Mouse (Mus musculus) lung, postnatal 0 days (tissue): ENCODE measurements around the gene Pam16. TPM values are rescaled to one million over a fixed set of nuclear protein-coding genes. Genes with fewer than 3 reads are reported as not detected.
"Not testable (repeated sequence)": the region's sequence is repeated elsewhere in the genome, so short reads cannot be mapped to it uniquely, and the experiment has no call there.

Source experiments
- ATAC-seq: fragments of 200-750 bp; cut with Nextera tagmentation; 2 replicates; pipeline ENCODE4 v1.8.0; 2017; ENCODE audit warnings: moderate library complexity
- DNase-seq: peaks from one replicate; pipeline ENCODE4 v3.0.0-alpha.2; 2016; ENCODE audit warnings: low spot score
- H3K27ac ChIP-seq: fragments of 300-500 bp; sonication (generic); 2 replicates; pipeline ENCODE4 v1.5.1; 2014; ENCODE audit warnings: antibody characterized with exemption, mild to moderate bottlenecking, low read length, mixed read lengths
- H3K27me3 ChIP-seq: fragments of 300-500 bp; sonication (generic); replicated peaks from 2 replicates; pipeline ENCODE4 v1.6.1; 2014; ENCODE audit warnings: low read length, mixed read lengths; ENCODE audit not compliant: insufficient read depth
- H3K36me3 ChIP-seq: fragments of 300-500 bp; sonication (generic); 2 replicates; pipeline ENCODE4 v1.6.1; 2014; ENCODE audit warnings: low read length, mixed read lengths; ENCODE audit not compliant: insufficient read depth
- H3K4me1 ChIP-seq: fragments of 300-500 bp; sonication (generic); 2 replicates; pipeline ENCODE4 v1.6.1; 2014; ENCODE audit warnings: antibody characterized with exemption, low read depth, low read length, mixed read lengths; ENCODE audit not compliant: insufficient read depth
- H3K4me2 ChIP-seq: fragments of 300-500 bp; sonication (generic); replicated peaks from 2 replicates; pipeline ENCODE4 v1.6.1; 2014; ENCODE audit warnings: low read depth, mild to moderate bottlenecking, low read length, moderate library complexity, mixed read lengths
- H3K4me3 ChIP-seq: fragments of 300-500 bp; sonication (generic); 2 replicates; pipeline ENCODE4 v1.5.1; 2014; ENCODE audit warnings: low read depth, low read length
- H3K9ac ChIP-seq: fragments of 300-500 bp; sonication (generic); replicated peaks from 2 replicates; pipeline ENCODE4 v1.6.1; 2014; ENCODE audit warnings: low read depth, mild to moderate bottlenecking
- H3K9me3 ChIP-seq: fragments of 300-500 bp; sonication (generic); 2 replicates; pipeline ENCODE4 v1.6.1; 2016; ENCODE audit warnings: low read length, mixed read lengths
- CTCF ChIP-seq: IDR thresholded peaks from 2 replicates; pipeline ENCODE4 v1.5.1; 2016; ENCODE audit warnings: antibody characterized with exemption, mild to moderate bottlenecking
- EP300 ChIP-seq: IDR thresholded peaks from 2 replicates; pipeline ENCODE4 v1.6.1; 2016; ENCODE audit warnings: antibody characterized with exemption, mild to moderate bottlenecking, control low read depth
- WGBS: fragments of 180-500 bp; shearing (Covaris S2); extraction: QIAGEN DNeasy Blood & Tissue Kit; methylation state at CpG from one replicate; pipeline ENCODE4 v1.1.7; 2014; 5-methylcytosine and 5-hydroxymethylcytosine counted together
- polyA plus RNA-seq: library from polyadenylated mRNA; unstranded; fragments of >200 nt; fragmentation: Nextera tagmentation; extraction: Ambion mirVana; gene quantifications from 2 replicates; pipeline ENCODE4 v1.2.1, GENCODE M21; 2015

The Pam16 gene
- polyA plus RNA-seq, 1 experiment from 2014 or later, result 78.4 TPM

GRCm38 (mm10) chr16:4585642-4586530 is 38.9 kb downstream of the Pam16 start:
- ATAC-seq, result peak; percentile 4; the same call in 1 of the 2 replicates
- no peak for DNase-seq
- WGBS, result 4% methylated on average over 14 of the region's 14 CpGs
- H3K4me3 ChIP-seq, result peak overlapping the region; percentile 43
- H3K27me3 ChIP-seq, result no peaks in the 10 kb centered on the region
- no peaks in the 10 kb centered on the region for H3K9me3 ChIP-seq
- H3K4me2 ChIP-seq, result peak overlapping the region; percentile 58
- H3K4me1 ChIP-seq, result peaks cover 10% of the 10 kb centered on the region
- no peaks in the 10 kb centered on the region for H3K36me3 ChIP-seq
- no peak for TF ChIP-seq EP300
- 0 out of 2 replicates have a peak overlapping the region, but pooled peaks have one; percentile 5 for H3K9ac ChIP-seq
- peak overlapping the region; percentile 90 for H3K27ac ChIP-seq

GRCm38 (mm10) chr16:4584438-4584837 is 40.4 kb downstream of the Pam16 start:
- Histone ChIP-seq H3K27me3 (no peaks in the 10 kb centered on the region), H3K4me1 (peaks cover 10% of the 10 kb centered on the region), H3K4me2 (no peak overlapping the region), H3K9me3 (no peaks in the 10 kb centered on the region), H3K36me3 (no peaks in the 10 kb centered on the region), H3K4me3 (no peak overlapping the region), H3K27ac (no peak overlapping the region), H3K9ac (no peak overlapping the region)
- 64% methylated on average over 5 of the region's 5 CpGs for WGBS
- TF ChIP-seq EP300, result no peak
- no peak for TF ChIP-seq CTCF
- ATAC-seq (no peak), DNase-seq (no peak)

GRCm38 (mm10) chr16:4583807-4584206 is 41.0 kb downstream of the Pam16 start:
- Histone ChIP-seq H3K4me2 (no peak overlapping the region), H3K27me3 (no peaks in the 10 kb centered on the region), H3K9ac (no peak overlapping the region), H3K4me3 (no peak overlapping the region), H3K9me3 (no peaks in the 10 kb centered on the region), H3K4me1 (peaks cover 10% of the 10 kb centered on the region), H3K27ac (no peak overlapping the region), H3K36me3 (no peaks in the 10 kb centered on the region)
- DNase-seq (no peak), ATAC-seq (no peak)
- WGBS, result 67% methylated on average over 3 of the region's 3 CpGs
- TF ChIP-seq CTCF (no peak), EP300 (no peak)

GRCm38 (mm10) chr16:4581179-4581578 is 43.6 kb downstream of the Pam16 start:
- H3K27ac ChIP-seq, ATAC-seq, H3K36me3 ChIP-seq, H3K27me3 ChIP-seq, H3K4me3 ChIP-seq, DNase-seq, H3K9me3 ChIP-seq, H3K4me2 ChIP-seq, H3K9ac ChIP-seq, H3K4me1 ChIP-seq: not testable (repeated sequence)
- 80% methylated on average over 4 of the region's 4 CpGs for WGBS

- TF ChIP-seq CTCF (no peak), EP300 (no peak)
- H3K9me3 ChIP-seq, result no peaks in the 10 kb centered on the region
- H3K4me3 ChIP-seq, result no peak overlapping the region
- H3K27me3 ChIP-seq, result no peaks in the 10 kb centered on the region
- no peaks in the 10 kb centered on the region for H3K4me1 ChIP-seq
- no peak for DNase-seq
- no peak overlapping the region for H3K9ac ChIP-seq
- no peak for ATAC-seq
- H3K36me3 ChIP-seq, result no peaks in the 10 kb centered on the region
- H3K27ac ChIP-seq, result no peak overlapping the region
- no peak overlapping the region for H3K4me2 ChIP-seq
- 43% methylated on average over 7 of the region's 7 CpGs for WGBS
Measured at GRCm38 (mm10) chr16:4578630-4579029, 46.2 kb downstream of the Pam16 start.

- Histone ChIP-seq H3K36me3 (no peaks in the 10 kb centered on the region), H3K4me2 (no peak overlapping the region), H3K27ac (no peak overlapping the region), H3K9ac (no peak overlapping the region), H3K4me3 (no peak overlapping the region), H3K4me1 (no peaks in the 10 kb centered on the region), H3K9me3 (no peaks in the 10 kb centered on the region), H3K27me3 (no peaks in the 10 kb centered on the region)
- no peak for ATAC-seq
- DNase-seq, result no peak
- TF ChIP-seq EP300, result no peak
- peak; percentile 26; the same call in 1 of the 2 replicates for TF ChIP-seq CTCF
- WGBS, result 24% methylated on average over 2 of the region's 2 CpGs
Measured at GRCm38 (mm10) chr16:4576873-4577272, 47.9 kb downstream of the Pam16 start.
